ENCODE assay signal across 28 mouse cellular contexts in the genomic region with DNA sequence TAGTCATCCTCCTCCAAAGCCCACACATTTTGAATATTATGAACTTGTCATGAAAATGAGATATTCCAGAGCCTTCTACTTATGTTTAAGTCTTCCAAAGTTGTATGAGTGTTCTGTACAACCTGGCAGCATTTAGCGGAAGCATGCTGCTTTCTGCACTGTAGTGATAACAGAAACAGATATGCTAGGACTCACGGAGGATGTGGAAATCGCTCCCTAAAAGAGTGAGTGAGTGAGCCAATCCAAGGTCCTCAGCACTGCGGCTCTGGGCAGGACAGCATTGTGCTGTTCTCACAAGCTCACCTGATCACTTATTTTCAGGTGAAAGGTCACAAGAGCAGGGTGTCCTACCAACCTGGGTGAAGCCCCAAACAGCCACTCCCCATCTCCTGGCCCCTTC. TPM values are rescaled to one million over a fixed set of nuclear protein-coding genes. Genes with fewer than 3 reads are reported as not detected.
DNase-seq lines count a peak whose midpoint lies in the region; ATAC-seq and TF ChIP-seq lines count a peak whose summit lies in the region.
"Had no signal": no experiment of that assay in that cellular context is flagged by ENCODE, and none has a peak within 500 bp of the region (broad histone marks: within the 10 kb centered on the region; RNA-seq: fewer than 3 reads in every experiment).

No protein-coding gene starts in this region.

- H3K9ac ChIP-seq in heart, postnatal 0 days (replicated peaks; ENCODE audit: low read depth, low read length) = no peak overlapping the region
- H3K9ac ChIP-seq in midbrain, embryonic 11.5 days (ENCODE audit: low read length) = no peak overlapping the region
- H3K9ac ChIP-seq: heart, embryonic 15.5 days; hindbrain, embryonic 12.5 days; liver, embryonic 13.5 days; lung, embryonic 14.5 days; neural tube, embryonic 13.5 days had no signal

- peak; percentile 26 for DNase-seq in heart, postnatal 0 days (ENCODE audit: low spot score)
- DNase-seq in heart, adult 8-10 months (ENCODE audit: low spot score) = no peak
- DNase-seq in MEL-GATA-1-ER (ENCODE audit: extremely low read depth, low read depth) = peak; percentile 74
- no peak for DNase-seq in left cerebral cortex, postnatal 10 days (ENCODE audit: extremely low spot score in 1 of 2, low spot score in 2 of 2)
- no peak for DNase-seq in midbrain, embryonic 11.5 days (ENCODE audit: low spot score, missing footprints)
- DNase-seq: adrenal gland, postnatal 25 days; B cell, adult 2 months; cerebellum, adult 18-20 months; cerebellum, postnatal 36 days; gastrocnemius, postnatal 25 days; kidney, adult 8-10 months; kidney, postnatal 10 days; liver, embryonic 13.5 days; lung, embryonic 14.5 days; retina, postnatal 1 day; right cerebral cortex, postnatal 25 days; spleen, adult 18-20 months had no signal

- no peaks in the 10 kb centered on the region for H3K4me1 ChIP-seq in heart, postnatal 0 days (ENCODE audit: control insufficient read depth, insufficient read depth)
- no peaks in the 10 kb centered on the region for H3K4me1 ChIP-seq in embryonic fibroblast, embryonic 13.5 days (ENCODE audit: control insufficient read depth, insufficient read depth, low read length)
- no peaks in the 10 kb centered on the region for H3K4me1 ChIP-seq in midbrain, embryonic 11.5 days (ENCODE audit: control insufficient read depth, insufficient read depth, low read length)
- H3K4me1 ChIP-seq: hindbrain, embryonic 12.5 days; liver, embryonic 13.5 days; neural tube, embryonic 13.5 days had no signal

- H3K27ac ChIP-seq in heart, postnatal 0 days (ENCODE audit: low read depth) = no peak overlapping the region
- peak overlapping the region; percentile 62 for H3K27ac ChIP-seq in embryonic fibroblast, embryonic 13.5 days (ENCODE audit: insufficient read depth, low read length)
- no peak overlapping the region for H3K27ac ChIP-seq in midbrain, embryonic 11.5 days (ENCODE audit: low read depth, low read length)
- H3K27ac ChIP-seq: heart, embryonic 15.5 days; hindbrain, embryonic 12.5 days; layer of hippocampus, adult 2 months; liver, embryonic 13.5 days; neural tube, embryonic 13.5 days had no signal

- TF ChIP-seq POLR2A in embryonic fibroblast, embryonic 13.5 days (IDR thresholded peaks at IDR 0.05; ENCODE audit: low read depth, low read length) = no peak

- intact Hi-C loops in left cerebral cortex, postnatal 10 days (cut with DNase I) = no loop called here

- no peak overlapping the region for H3K4me3 ChIP-seq in heart, postnatal 0 days (ENCODE audit: low read depth, low read length)
- H3K4me3 ChIP-seq in embryonic fibroblast, embryonic 13.5 days (ENCODE audit: insufficient read depth, low read length) = no peak overlapping the region
- H3K4me3 ChIP-seq in midbrain, embryonic 11.5 days (ENCODE audit: low read depth, low read length) = no peak overlapping the region
- H3K4me3 ChIP-seq: heart, embryonic 15.5 days; hindbrain, embryonic 12.5 days; layer of hippocampus, adult 2 months; liver, embryonic 13.5 days; myocyte; neural tube, embryonic 13.5 days had no signal

- H3K27me3 ChIP-seq in heart, postnatal 0 days (ENCODE audit: control insufficient read depth, insufficient read depth, low read length) = no peaks in the 10 kb centered on the region
- H3K27me3 ChIP-seq in midbrain, embryonic 11.5 days (ENCODE audit: control insufficient read depth, insufficient read depth, low read length) = no peaks in the 10 kb centered on the region
- H3K27me3 ChIP-seq: CH12.LX; heart, embryonic 15.5 days; hindbrain, embryonic 12.5 days; liver, embryonic 13.5 days; neural tube, embryonic 13.5 days had no signal

- 28% methylated on average over 4 of the region's 4 CpGs for WGBS in heart, postnatal 0 days
- WGBS in midbrain, embryonic 11.5 days = 88% methylated on average over 4 of the region's 4 CpGs

- no peak for ATAC-seq in heart, postnatal 0 days (ENCODE audit: insufficient read depth, low read depth)
- ATAC-seq in megakaryocyte-erythroid progenitor cell, adult 5-6 weeks (replicated peaks; ENCODE audit: low FRiP score, low TSS enrichment, poor library complexity, severe bottlenecking) = peak; percentile 87
- ATAC-seq in midbrain, embryonic 11.5 days (ENCODE audit: low FRiP score) = no peak
- ATAC-seq: forebrain, embryonic 16.5 days; midbrain, embryonic 16.5 days had no signal

- H3K36me3 ChIP-seq in heart, postnatal 0 days (replicated peaks; ENCODE audit: control insufficient read depth, insufficient read depth, low read length) = no peaks in the 10 kb centered on the region
- no peaks in the 10 kb centered on the region for H3K36me3 ChIP-seq in midbrain, embryonic 11.5 days (ENCODE audit: control insufficient read depth, insufficient read depth, low read length)
- H3K36me3 ChIP-seq: G1E; heart, embryonic 15.5 days; hindbrain, embryonic 12.5 days; liver, embryonic 13.5 days; neural tube, embryonic 13.5 days had no signal

- H3K9me3 ChIP-seq in heart, postnatal 0 days (replicated peaks; ENCODE audit: control insufficient read depth, low read length) = no peaks in the 10 kb centered on the region
- no peaks in the 10 kb centered on the region for H3K9me3 ChIP-seq in midbrain, embryonic 11.5 days (ENCODE audit: control insufficient read depth, low read length)
- H3K9me3 ChIP-seq: heart, embryonic 15.5 days; hindbrain, embryonic 12.5 days; neural tube, embryonic 13.5 days had no signal

- no peak overlapping the region for H3K4me2 ChIP-seq in heart, postnatal 0 days (ENCODE audit: low read depth, low read length)
- no peak overlapping the region for H3K4me2 ChIP-seq in midbrain, embryonic 11.5 days
- H3K4me2 ChIP-seq: heart, embryonic 15.5 days; hindbrain, embryonic 12.5 days; liver, embryonic 13.5 days; lung, embryonic 14.5 days; neural tube, embryonic 13.5 days had no signal

- no peak for TF ChIP-seq CTCF in heart, postnatal 0 days (IDR thresholded peaks at IDR 0.05; ENCODE audit: low read depth)
- no peak for TF ChIP-seq CTCF in embryonic fibroblast, embryonic 13.5 days (IDR thresholded peaks at IDR 0.05; ENCODE audit: borderline replicate concordance, insufficient read depth, low read length)

- TF ChIP-seq EP300 in heart, postnatal 0 days (IDR thresholded peaks at IDR 0.05; ENCODE audit: low read depth) = no peak

RNA-seq across cellular contexts. Expression of gene Xdh, which starts 56.2 kb away (rescaled TPM):
- total RNA-seq in heart, postnatal 0 days (2014; rRNA removed; ENCODE audit: low replicate concordance) = 7.8 and 20.4 TPM in 2 replicates
- polyA plus RNA-seq in heart, postnatal 0 days (2015; fragmentation: Nextera tagmentation; extraction: Ambion mirVana) = 2.3 and 2.8 TPM in 2 replicates
- 100 to 1,000 TPM; 121 to 178 (median 130) TPM for total RNA-seq in heart, adult 8-10 months (2022)
- polyA plus RNA-seq in embryonic fibroblast, embryonic 13.5 days (2011; ENCODE audit: insufficient read length, low read depth, missing spikeins) = 4.8 and 8.6 TPM in 2 replicates
- 1.8 and 12.0 TPM in 2 replicates for total RNA-seq in megakaryocyte-erythroid progenitor cell, adult 5-6 weeks (2014; fragmentation: Nextera tagmentation)
- 4.0 and 11.0 TPM in 2 replicates for total RNA-seq in megakaryocyte-erythroid progenitor cell, adult 5-6 weeks (2017)
- 1 to 10 TPM in 1 of 2 experiments, under 1 TPM in 1; 0.85 to 1.3 TPM for total RNA-seq in left cerebral cortex, postnatal 10 days (2021)
- polyA plus RNA-seq in midbrain, embryonic 11.5 days (2014; fragmentation: Nextera tagmentation; extraction: Ambion mirVana) = 0.04 and 0.08 TPM in 2 replicates
- polyA plus RNA-seq: G1E had no signal

Comparison
In these comparisons a context has a peak if more than half of its experiments do, and no peak if none do; other contexts are left out.
1. DNase-seq: peak in heart, postnatal 0 days (single experiment) and MEL-GATA-1-ER (single experiment); none in heart, adult 8-10 months (single experiment), left cerebral cortex, postnatal 10 days (0 of 2) and midbrain, embryonic 11.5 days (single experiment).